Mouse (Mus musculus) bone marrow, adult 2 months (tissue): Measurements from ENCODE around the gene Nkx2-5.

Experiments
- CTCF ChIP-seq: fragments of 200-500 bp; IDR thresholded peaks from 2 replicates; pipeline ENCODE4 v1.5.1; 2011; ENCODE audit warnings: low read length, control low read depth; ENCODE audit not compliant: control insufficient read depth, insufficient read depth
- POLR2A ChIP-seq: fragments of 200-500 bp; IDR thresholded peaks from 2 replicates; pipeline ENCODE4 v1.6.1; 2011; ENCODE audit warnings: low read depth, mild to moderate bottlenecking, control low read depth, low read length, borderline replicate concordance; ENCODE audit not compliant: control insufficient read depth

GRCm38 (mm10) chr17:26789460-26790268 is 55.1 kb downstream of the Nkx2-5 start:
- TF ChIP-seq CTCF (no peak), POLR2A (no peak)
